ENCODE assay signal across 41 mouse cellular contexts in the genomic region with DNA sequence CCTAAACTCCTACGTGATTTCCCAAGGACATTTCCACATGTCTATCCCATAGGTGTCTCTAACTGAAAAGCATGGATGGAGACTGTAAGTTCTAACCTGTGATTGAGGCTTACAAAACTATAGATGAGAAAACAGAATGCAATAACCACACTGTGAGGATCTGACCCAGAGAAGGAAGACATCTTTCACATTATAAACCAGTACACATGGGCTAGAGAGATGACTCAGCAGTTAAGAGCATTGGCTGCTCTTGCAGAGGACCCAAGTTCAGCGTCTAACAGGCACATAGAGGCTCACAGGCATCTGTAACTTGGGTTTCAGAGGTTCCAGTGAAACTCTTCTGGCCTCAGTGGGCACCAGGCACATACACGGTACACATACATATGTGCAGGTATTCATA. TPM values are rescaled to one million over a fixed set of nuclear protein-coding genes. Genes with fewer than 3 reads are reported as not detected.
"Had no signal": no experiment of that assay in that cellular context is flagged by ENCODE, and none has a peak within 500 bp of the region (broad histone marks: within the 10 kb centered on the region; RNA-seq: fewer than 3 reads in every experiment).

No protein-coding gene starts in this region.

- H3K27me3 ChIP-seq: heart, embryonic 12.5 days; hindbrain, embryonic 12.5 days; intestine, embryonic 15.5 days; limb, embryonic 12.5 days; liver, embryonic 13.5 days; liver, embryonic 15.5 days had no signal

- H3K36me3 ChIP-seq: heart, embryonic 10.5 days; heart, embryonic 12.5 days; hindbrain, embryonic 10.5 days; hindbrain, embryonic 12.5 days; intestine, embryonic 15.5 days; limb, embryonic 10.5 days; limb, embryonic 12.5 days; liver, embryonic 13.5 days; liver, embryonic 15.5 days had no signal

- DNase-seq: gastrocnemius, adult 2 months; gastrocnemius, postnatal 10 days; gastrocnemius, postnatal 25 days; heart, adult 18-20 months; heart, postnatal 10 days; heart, postnatal 4 days; kidney, adult 18-20 months; kidney, adult 8-10 months; kidney, postnatal 10 days; kidney, postnatal 25 days; kidney, postnatal 4 days; layer of hippocampus, adult 9-11 months; layer of hippocampus, postnatal 36 days; liver; liver, embryonic 13.5 days had no signal

- H3K4me2 ChIP-seq: heart, embryonic 12.5 days; hindbrain, embryonic 12.5 days; hindbrain, embryonic 14.5 days; intestine, embryonic 15.5 days; limb, embryonic 12.5 days; liver, embryonic 11.5 days; liver, embryonic 13.5 days; liver, embryonic 15.5 days had no signal

- H3K27ac ChIP-seq: gastrocnemius, adult 2 months; heart, embryonic 10.5 days; hindbrain, embryonic 10.5 days; hindbrain, embryonic 12.5 days; hindbrain, embryonic 14.5 days; intestine, embryonic 15.5 days; limb, embryonic 10.5 days; limb, embryonic 12.5 days; liver, embryonic 13.5 days; liver, embryonic 15.5 days had no signal

- H3K4me3 ChIP-seq: gastrocnemius, adult 2 months; heart, embryonic 10.5 days; heart, embryonic 12.5 days; hindbrain, embryonic 10.5 days; hindbrain, embryonic 12.5 days; intestine, embryonic 15.5 days; limb, embryonic 10.5 days; limb, embryonic 12.5 days; liver, embryonic 13.5 days; liver, embryonic 15.5 days had no signal

- H3K9ac ChIP-seq: heart, embryonic 12.5 days; hindbrain, embryonic 12.5 days; hindbrain, embryonic 14.5 days; intestine, embryonic 15.5 days; limb, embryonic 12.5 days; liver, embryonic 13.5 days; liver, embryonic 15.5 days had no signal

- H3K9me3 ChIP-seq: heart, embryonic 10.5 days; heart, embryonic 12.5 days; hindbrain, embryonic 10.5 days; hindbrain, embryonic 12.5 days; intestine, embryonic 15.5 days; limb, embryonic 10.5 days; limb, embryonic 12.5 days; liver, embryonic 13.5 days; liver, embryonic 15.5 days had no signal

RNA-seq across cellular contexts. Expression of a gene that starts 5.5 kb away (rescaled TPM):
- total RNA-seq: gastrocnemius, adult 2 months; gastrocnemius, postnatal 10 days; gastrocnemius, postnatal 25 days; gastrocnemius, postnatal 4 days; granulocyte monocyte progenitor cell, adult 5-6 weeks; heart, adult 18-20 months; heart, adult 8-10 months; heart, postnatal 10 days; heart, postnatal 25 days; heart, postnatal 4 days; layer of hippocampus, adult 8-10 months; layer of hippocampus, postnatal 14 days; layer of hippocampus, postnatal 36 days; left cerebral cortex, adult 18-20 months; left cerebral cortex, adult 8-10 months; left cerebral cortex, postnatal 10 days; left cerebral cortex, postnatal 36 days had no signal
- polyA plus RNA-seq: heart, embryonic 10.5 days; heart, embryonic 12.5 days; heart, embryonic 14.5 days; hindbrain, embryonic 10.5 days; hindbrain, embryonic 12.5 days; hindbrain, embryonic 14.5 days; hindbrain, embryonic 16.5 days; inflammation-experienced regulatory T-cells, adult 6 months; intestine, embryonic 15.5 days; intestine, postnatal 0 days; kidney, embryonic 14.5 days; kidney, embryonic 16.5 days; limb, embryonic 10.5 days; limb, embryonic 12.5 days; liver, embryonic 11.5 days; liver, embryonic 13.5 days; liver, embryonic 15.5 days had no signal
